Mouse (Mus musculus) kidney, adult 8-10 months (tissue): ENCODE results near the gene Txnip.
"Not testable (repeated sequence)": the region's sequence is repeated elsewhere in the genome, so short reads cannot be mapped to it uniquely, and the experiment has no call there.

Experiments used
- DNase-seq, 2 experiments: peaks; one replicate each; pipeline ENCODE4 v3.0.0; 2022

Gene Txnip

DNA sequence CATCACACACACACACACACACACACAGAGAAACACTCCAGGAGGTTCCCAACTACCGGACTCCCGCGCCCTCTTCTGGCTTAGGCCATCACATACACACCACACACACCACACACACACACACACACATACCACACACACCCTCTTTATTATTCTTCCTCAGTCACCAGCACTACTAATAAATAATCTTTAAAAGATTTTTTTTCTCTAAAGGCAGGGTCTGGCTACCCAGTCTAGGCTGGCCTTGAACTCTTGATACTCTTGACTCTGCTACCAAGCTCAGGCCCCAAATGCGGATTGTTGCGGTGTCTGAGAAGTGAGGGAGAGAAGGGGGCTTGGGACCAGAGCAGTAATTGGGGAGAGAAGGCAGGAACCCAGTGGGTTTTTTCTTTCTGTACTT, 37.1 kb downstream of the Txnip start:
- DNase-seq = no peak

DNA sequence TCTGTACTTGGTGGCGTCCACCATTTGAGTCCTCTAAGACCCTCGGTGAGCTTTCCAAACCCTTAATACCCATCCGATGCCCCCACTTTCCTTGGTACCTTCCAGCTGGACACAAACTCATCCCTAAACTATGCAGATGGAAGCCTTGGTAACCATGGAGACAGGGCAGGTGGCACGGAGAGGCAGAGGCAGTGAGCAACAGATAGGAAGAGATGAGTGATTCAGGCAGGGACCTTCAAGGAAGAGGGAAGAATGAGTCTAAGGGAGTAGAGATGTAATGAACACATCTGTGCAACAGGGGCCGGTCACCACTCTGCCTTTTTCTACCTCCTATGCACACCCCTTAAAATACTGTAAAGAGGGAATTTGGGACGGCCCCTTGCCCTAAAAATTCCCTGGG, 37.9 kb downstream of the Txnip start:
- DNase-seq = no peak

DNA sequence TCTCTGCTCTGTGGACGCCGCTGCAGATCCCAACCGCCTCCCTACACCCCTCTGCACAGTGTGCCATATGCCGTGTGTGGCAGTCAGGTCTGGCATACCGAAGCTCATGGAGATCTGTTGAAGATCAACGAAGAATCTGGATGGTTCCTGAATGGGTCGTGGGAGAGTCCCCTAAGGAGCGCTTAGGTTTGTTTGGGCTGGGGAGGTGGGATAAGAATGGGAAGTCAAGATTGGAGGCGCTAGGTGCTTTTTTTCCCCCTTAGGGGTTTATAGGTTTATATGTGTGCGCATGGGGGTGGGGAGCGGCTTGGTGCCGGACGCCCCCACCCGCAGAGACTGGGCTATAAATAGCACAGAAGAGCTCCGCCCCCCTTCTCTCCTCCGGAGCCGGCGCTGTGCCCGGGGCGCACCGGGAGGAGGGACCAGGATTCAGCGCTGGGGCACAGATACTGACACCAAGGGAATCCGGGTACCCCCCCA, 38.5 kb downstream of the Txnip start, which contains the start of gene Ankrd34a:
Ankrd34a (plus strand) TSS at position 409 of the 480 bp plus-strand sequence.
- DNase-seq = no peak

DNA sequence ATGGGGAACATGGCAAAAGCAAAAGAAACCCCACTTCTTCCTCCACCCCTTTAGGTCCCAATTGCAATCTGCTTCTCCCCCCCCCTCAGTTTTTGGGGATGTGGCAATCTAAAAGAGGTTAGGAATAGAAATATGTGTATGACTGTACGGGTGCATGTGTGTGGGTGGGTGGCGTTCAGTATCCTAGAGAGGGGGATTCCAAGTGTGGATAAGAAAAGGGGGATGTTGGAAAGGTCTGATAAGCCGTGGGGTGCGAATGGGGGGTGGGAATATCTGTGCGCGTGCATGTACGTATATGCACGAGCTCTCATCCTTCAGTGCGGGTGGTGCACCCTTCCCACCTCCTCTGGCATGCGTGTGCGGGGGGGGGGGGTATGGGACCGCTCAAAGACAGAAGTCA, 39.1 kb downstream of the Txnip start:
- no peak for DNase-seq

GRCm38 (mm10) chr3:96597435-96597891, 39.7 kb downstream of the Txnip start:
- no peak for DNase-seq

DNA sequence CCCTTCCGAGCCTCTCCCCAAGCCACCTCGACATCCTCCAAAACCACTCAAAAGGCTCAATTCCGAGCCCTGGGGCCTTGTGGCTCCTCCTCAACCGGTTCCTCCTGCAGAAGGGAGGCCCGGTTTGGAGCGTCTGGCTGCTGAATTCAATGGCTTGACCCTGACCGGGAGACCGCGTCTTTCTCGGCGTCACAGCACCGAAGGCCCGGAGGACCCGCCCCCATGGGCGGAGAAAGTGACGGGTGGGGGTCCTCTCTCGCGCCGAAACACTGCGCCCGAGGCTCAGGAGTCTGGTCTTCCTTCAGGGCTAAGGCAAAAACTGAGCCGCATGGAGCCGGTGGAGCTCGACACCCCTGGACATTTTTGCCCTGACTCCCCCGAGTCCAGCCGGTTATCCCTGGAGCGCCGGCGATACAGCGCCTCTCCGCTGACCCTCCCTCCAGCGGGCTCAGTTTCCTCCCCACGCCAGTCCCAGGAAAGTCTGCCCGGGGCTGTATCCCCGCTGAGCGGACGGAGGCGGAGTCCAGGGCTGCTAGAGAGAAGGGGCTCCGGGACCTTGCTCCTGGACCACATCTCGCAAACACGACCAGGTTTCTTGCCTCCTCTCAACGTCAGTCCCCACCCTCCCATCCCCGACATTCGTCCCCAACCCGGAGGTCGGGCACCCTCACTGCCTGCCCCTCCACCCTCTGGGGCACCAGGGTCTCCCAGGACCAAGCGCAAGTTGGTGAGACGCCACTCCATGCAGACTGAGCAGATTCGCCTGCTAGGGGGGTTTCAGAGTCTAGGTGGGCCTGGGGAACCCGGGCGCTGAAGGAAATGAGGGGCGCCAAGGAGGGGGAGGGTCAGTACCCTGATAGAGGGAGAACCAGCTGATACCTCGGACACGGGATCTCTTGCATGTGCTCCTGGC, 40.7 kb downstream of the Txnip start:
- DNase-seq = peak in 1 of 2 experiments; percentile 45

GRCm38 (mm10) chr3:96599069-96599393, 41.3 kb downstream of the Txnip start:
- DNase-seq = no peak

- no peak for DNase-seq
Observed at GRCm38 (mm10) chr3:96599411-96599810, 41.7 kb downstream of the Txnip start.

DNA sequence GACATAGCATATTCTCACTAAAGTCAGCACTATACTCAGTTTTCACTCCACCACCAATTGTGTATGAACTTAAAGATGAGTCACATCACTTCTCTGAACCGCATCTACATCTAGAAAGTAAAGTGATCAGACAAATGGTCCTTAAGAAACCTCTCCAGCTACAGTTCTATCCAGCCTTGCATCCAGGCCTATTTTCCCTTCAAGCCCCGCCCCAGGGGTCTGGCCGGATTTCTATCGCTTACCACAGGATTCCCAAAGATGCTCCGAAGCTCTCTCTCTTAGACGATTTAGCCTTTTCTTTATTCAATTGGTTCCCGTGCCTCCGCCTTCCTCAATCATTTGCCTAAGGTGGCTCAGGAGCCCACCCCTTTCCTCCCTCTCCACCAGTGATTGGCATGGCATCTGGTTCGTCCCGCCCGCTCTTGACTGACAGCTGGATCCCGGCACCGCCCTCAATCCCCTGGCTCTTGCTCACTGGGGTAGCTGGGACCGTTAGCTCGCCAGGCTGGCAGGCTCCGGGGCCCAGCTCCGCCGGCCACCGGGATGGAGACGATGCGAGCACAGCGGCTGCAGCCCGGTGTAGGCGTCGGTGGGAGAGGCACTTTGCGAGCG, 43.0 kb downstream of the Txnip start, which contains the start of gene Lix1l:
Lix1l (plus strand) TSS at position 511 of the 612 bp plus-strand sequence.
- peak; percentile 86 to 91 for DNase-seq

DNA sequence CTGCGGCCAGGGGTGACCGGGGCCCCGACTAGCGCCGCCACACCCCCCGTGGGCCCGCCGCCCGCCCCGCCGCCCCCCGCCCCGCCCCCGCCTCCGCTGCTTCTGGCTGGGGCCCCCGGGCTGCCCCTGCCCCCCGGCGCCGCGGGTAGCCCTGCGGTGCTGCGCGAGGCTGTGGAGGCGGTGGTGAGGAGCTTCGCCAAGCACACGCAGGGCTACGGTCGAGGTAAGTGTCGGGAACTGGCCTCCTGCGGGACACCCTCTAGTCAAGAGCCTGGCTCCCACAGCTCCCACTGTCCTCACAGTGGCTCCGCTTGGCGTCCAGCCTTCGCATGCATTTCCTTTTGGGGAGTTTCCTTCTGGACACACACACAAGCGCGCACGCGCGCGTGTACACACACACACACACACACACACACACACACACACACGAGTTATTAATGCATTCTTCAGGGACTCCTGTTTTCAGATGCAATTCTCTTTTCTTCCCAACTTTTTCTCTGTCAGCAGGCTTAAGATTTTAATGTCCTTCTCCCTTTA, 43.6 kb downstream of the Txnip start:
- peak; percentile 54 to 55 for DNase-seq

GRCm38 (mm10) chr3:96601941-96602703, 44.4 kb downstream of the Txnip start:
- no peak for DNase-seq

DNA sequence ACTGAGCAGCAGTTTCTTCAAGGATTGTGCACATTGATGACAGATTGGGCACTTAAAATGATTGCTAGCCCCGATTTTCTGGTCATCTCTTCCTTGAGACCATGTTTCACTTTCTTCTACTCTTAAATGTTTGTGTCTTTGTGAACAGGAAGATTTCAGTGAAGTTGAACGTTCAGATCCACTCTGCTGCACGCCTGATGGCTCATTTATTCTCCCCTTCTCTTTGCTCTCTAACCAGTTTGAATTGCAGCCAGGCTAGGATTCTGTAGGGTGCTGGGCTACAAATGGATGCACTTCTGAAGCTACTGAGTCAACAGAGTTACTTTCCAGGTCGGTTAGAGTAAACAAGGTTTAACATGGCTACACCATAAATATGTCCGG, 44.9 kb downstream of the Txnip start:
- DNase-seq = no peak

GRCm38 (mm10) chr3:96603311-96603710, 45.6 kb downstream of the Txnip start:
- no peak for DNase-seq

DNA sequence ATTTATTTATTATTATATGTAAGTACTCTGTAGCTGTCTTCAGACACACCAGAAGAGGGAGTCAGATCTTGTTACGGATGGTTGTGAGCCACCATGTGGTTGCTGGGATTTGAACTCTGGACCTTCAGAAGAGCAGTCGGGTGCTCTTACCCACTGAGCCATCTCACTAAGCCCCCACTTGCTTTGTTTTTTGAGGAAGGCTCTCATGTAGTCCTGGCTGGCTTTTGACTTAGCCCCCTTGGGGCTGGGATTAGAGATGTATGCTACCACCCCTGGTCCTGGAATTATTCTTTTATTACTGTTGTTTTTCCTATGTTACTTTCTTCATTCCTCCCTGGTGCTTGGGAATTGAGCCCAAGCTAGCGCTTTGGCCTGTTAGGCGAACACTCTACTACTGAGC, 48.2 kb downstream of the Txnip start:
- DNase-seq = not testable (repeated sequence)

GRCm38 (mm10) chr3:96606618-96607017, 48.9 kb downstream of the Txnip start:
- DNase-seq = no peak
